10 mouse cellular contexts compared by ENCODE assay signal in the genomic region with DNA sequence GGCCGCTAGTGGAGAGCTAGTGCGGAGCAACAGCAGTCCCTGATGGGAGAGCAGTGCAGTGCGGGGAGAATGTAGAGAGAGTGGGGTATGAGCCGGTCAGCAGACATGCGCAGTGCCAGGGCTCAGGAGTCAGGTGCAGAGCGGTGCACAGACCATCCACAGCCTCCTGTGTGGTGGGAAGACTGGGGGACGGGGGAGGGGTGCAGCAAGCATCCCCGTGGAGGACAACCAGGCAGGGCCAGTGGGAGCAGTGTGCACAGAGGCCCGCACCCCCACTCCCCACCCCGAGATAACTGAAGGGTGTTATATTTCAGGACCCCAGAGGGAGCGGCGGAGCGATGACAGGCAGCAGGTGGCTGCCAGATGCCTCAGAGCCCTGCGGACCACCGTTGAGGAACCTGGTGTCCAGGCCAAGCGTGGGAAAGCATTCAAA. TPM values are rescaled to one million over a fixed set of nuclear protein-coding genes. Genes with fewer than 3 reads are reported as not detected.
DNase-seq lines count a peak whose midpoint lies in the region; ATAC-seq and TF ChIP-seq lines count a peak whose summit lies in the region.
"Had no signal": no experiment of that assay in that cellular context is flagged by ENCODE, and none has a peak within 500 bp of the region (broad histone marks: within the 10 kb centered on the region; RNA-seq: fewer than 3 reads in every experiment).

No protein-coding gene starts in this region.

- no peak for ATAC-seq in forebrain, embryonic 15.5 days (replicated peaks)
- peak; percentile 49 for ATAC-seq in kidney, postnatal 0 days (replicated peaks; ENCODE audit: low FRiP score, low read depth)
- ATAC-seq in embryonic facial prominence, embryonic 15.5 days (ENCODE audit: insufficient number of reproducible peaks, low FRiP score, low TSS enrichment, low read depth) = peak; percentile 31

- H3K4me2 ChIP-seq in forebrain, embryonic 15.5 days (replicated peaks) = no peak overlapping the region
- H3K4me2 ChIP-seq in kidney, postnatal 0 days (ENCODE audit: low read length) = peak overlapping the region; percentile 9; the same call in 1 of the 2 replicates
- no peak overlapping the region for H3K4me2 ChIP-seq in embryonic facial prominence, embryonic 15.5 days (replicated peaks)
- H3K4me2 ChIP-seq: stomach, embryonic 15.5 days had no signal

- H3K4me3 ChIP-seq in forebrain, embryonic 10.5 days = peak overlapping the region; percentile 9; the same call in 1 of the 2 replicates
- H3K4me3 ChIP-seq in forebrain, embryonic 15.5 days = no peak overlapping the region
- H3K4me3 ChIP-seq in kidney, postnatal 0 days (replicated peaks; ENCODE audit: low read depth, low read length) = no peak overlapping the region
- no peak overlapping the region for H3K4me3 ChIP-seq in embryonic facial prominence, embryonic 15.5 days (replicated peaks)
- H3K4me3 ChIP-seq: stomach, embryonic 15.5 days had no signal

- H3K9ac ChIP-seq in forebrain, embryonic 15.5 days (replicated peaks) = no peak overlapping the region
- no peak overlapping the region for H3K9ac ChIP-seq in kidney, postnatal 0 days (ENCODE audit: low read depth, low read length)
- no peak overlapping the region for H3K9ac ChIP-seq in embryonic facial prominence, embryonic 15.5 days
- H3K9ac ChIP-seq: stomach, embryonic 15.5 days had no signal

- peak overlapping the region; percentile 41; the same call in 1 of the 2 replicates for H3K27ac ChIP-seq in forebrain, embryonic 10.5 days
- H3K27ac ChIP-seq in forebrain, embryonic 15.5 days (replicated peaks) = no peak overlapping the region
- no peak overlapping the region for H3K27ac ChIP-seq in kidney, postnatal 0 days
- H3K27ac ChIP-seq in embryonic facial prominence, embryonic 15.5 days (replicated peaks) = 0 out of 2 replicates have a peak overlapping the region, but pooled peaks have one; percentile 7
- H3K27ac ChIP-seq: stomach, embryonic 15.5 days had no signal

- no peaks in the 10 kb centered on the region for H3K36me3 ChIP-seq in forebrain, embryonic 10.5 days (replicated peaks)
- no peaks in the 10 kb centered on the region for H3K36me3 ChIP-seq in forebrain, embryonic 15.5 days
- no peaks in the 10 kb centered on the region for H3K36me3 ChIP-seq in kidney, postnatal 0 days (ENCODE audit: insufficient read depth, low read length)
- H3K36me3 ChIP-seq in embryonic facial prominence, embryonic 15.5 days = no peaks in the 10 kb centered on the region
- H3K36me3 ChIP-seq: stomach, embryonic 15.5 days had no signal

- 40% methylated on average over 16 of the region's 16 CpGs for WGBS in forebrain, embryonic 10.5 days
- 32% methylated on average over 16 of the region's 16 CpGs for WGBS in forebrain, embryonic 15.5 days
- 18% methylated on average over 16 of the region's 16 CpGs for WGBS in kidney, postnatal 0 days
- 16% methylated on average over 16 of the region's 16 CpGs for WGBS in embryonic facial prominence, embryonic 15.5 days

- peaks cover 19% of the 10 kb centered on the region for H3K4me1 ChIP-seq in forebrain, embryonic 10.5 days
- H3K4me1 ChIP-seq in forebrain, embryonic 15.5 days = no peaks in the 10 kb centered on the region
- no peaks in the 10 kb centered on the region for H3K4me1 ChIP-seq in kidney, postnatal 0 days (replicated peaks; ENCODE audit: insufficient read depth, low read length)
- H3K4me1 ChIP-seq in embryonic facial prominence, embryonic 15.5 days = peaks cover 40% of the 10 kb centered on the region

- no peaks in the 10 kb centered on the region for H3K9me3 ChIP-seq in forebrain, embryonic 10.5 days
- no peaks in the 10 kb centered on the region for H3K9me3 ChIP-seq in forebrain, embryonic 15.5 days
- no peaks in the 10 kb centered on the region for H3K9me3 ChIP-seq in kidney, postnatal 0 days (replicated peaks; ENCODE audit: low read length)
- H3K9me3 ChIP-seq in embryonic facial prominence, embryonic 15.5 days (replicated peaks) = no peaks in the 10 kb centered on the region
- H3K9me3 ChIP-seq: stomach, embryonic 15.5 days had no signal

- no peak for DNase-seq in forebrain, embryonic 10.5 days (ENCODE audit: extremely low spot score, low spot score)
- peak; percentile 33 for DNase-seq in kidney, postnatal 0 days (ENCODE audit: low spot score)
- DNase-seq in kidney, adult 9 months = no peak
- peak; percentile 59 for DNase-seq in neural tube, embryonic 10.5 days (ENCODE audit: extremely low spot score, low spot score)
- DNase-seq in layer of hippocampus, postnatal 36 days = no peak
- no peak for DNase-seq in frontal cortex, postnatal 36 days (ENCODE audit: low spot score in 2 of 2)
- DNase-seq: lung, adult 2 months had no signal

- peak; percentile 38 for TF ChIP-seq CTCF in kidney, postnatal 0 days (IDR thresholded peaks at IDR 0.05; ENCODE audit: low read depth)

- peaks cover 45% of the 10 kb centered on the region for H3K27me3 ChIP-seq in forebrain, embryonic 10.5 days (ENCODE audit: poor library complexity, severe bottlenecking)
- H3K27me3 ChIP-seq in forebrain, embryonic 15.5 days = peaks cover 9% of the 10 kb centered on the region; the same call in 1 of the 2 replicates
- no peaks in the 10 kb centered on the region for H3K27me3 ChIP-seq in kidney, postnatal 0 days (ENCODE audit: insufficient read depth, low read length)
- H3K27me3 ChIP-seq in embryonic facial prominence, embryonic 15.5 days = no peaks in the 10 kb centered on the region; the same call in 1 of the 2 replicates
- H3K27me3 ChIP-seq: stomach, embryonic 15.5 days had no signal

RNA-seq across cellular contexts. Expression of gene Ptpn1, which starts 31.9 kb away (rescaled TPM):
- polyA plus RNA-seq in forebrain, embryonic 10.5 days (2016; fragmentation: Nextera tagmentation; extraction: Ambion mirVana) = 66.0 and 66.4 TPM in 2 replicates
- 95.0 and 105 TPM in 2 replicates for polyA plus RNA-seq in forebrain, embryonic 15.5 days (2015; fragmentation: Nextera tagmentation; extraction: Ambion mirVana)
- polyA plus RNA-seq in kidney, postnatal 0 days (2015; fragmentation: Nextera tagmentation; extraction: Ambion mirVana) = 54.2 and 65.2 TPM in 2 replicates
- 60.6 and 61.5 TPM in 2 replicates for polyA plus RNA-seq in embryonic facial prominence, embryonic 15.5 days (2015; fragmentation: Nextera tagmentation; extraction: Ambion mirVana)
- 10 to 100 TPM; 62.6 to 63.3 TPM for total RNA-seq in layer of hippocampus, postnatal 36 days (2021)

Comparison
In these comparisons a context has a peak if more than half of its experiments do, and no peak if none do; other contexts are left out.
1. DNase-seq: peak in kidney, postnatal 0 days (single experiment) and neural tube, embryonic 10.5 days (single experiment); none in forebrain, embryonic 10.5 days (single experiment), kidney, adult 9 months (single experiment), layer of hippocampus, postnatal 36 days (0 of 2) and frontal cortex, postnatal 36 days (0 of 2).
2. H3K27ac ChIP-seq: peak in forebrain, embryonic 10.5 days (single experiment) and embryonic facial prominence, embryonic 15.5 days (single experiment); none in forebrain, embryonic 15.5 days (single experiment) and kidney, postnatal 0 days (single experiment).